Mouse (Mus musculus) mouse trophoblast stem cell (cell line): ENCODE data around the gene Slc16a1.
"Not testable (repeated sequence)": the region's sequence is repeated elsewhere in the genome, so short reads cannot be mapped to it uniquely, and the experiment has no call there.

Source experiments
- in situ Hi-C, 2 experiments: fragments of 300-500 bp; cut with MseI, MboI; formaldehyde crosslinking; loops; 2 replicates in 1 of 2; 3 replicates in 1 of 2; pipeline ENCODE4 v1.15.1; 2025

Gene Slc16a1

DNA sequence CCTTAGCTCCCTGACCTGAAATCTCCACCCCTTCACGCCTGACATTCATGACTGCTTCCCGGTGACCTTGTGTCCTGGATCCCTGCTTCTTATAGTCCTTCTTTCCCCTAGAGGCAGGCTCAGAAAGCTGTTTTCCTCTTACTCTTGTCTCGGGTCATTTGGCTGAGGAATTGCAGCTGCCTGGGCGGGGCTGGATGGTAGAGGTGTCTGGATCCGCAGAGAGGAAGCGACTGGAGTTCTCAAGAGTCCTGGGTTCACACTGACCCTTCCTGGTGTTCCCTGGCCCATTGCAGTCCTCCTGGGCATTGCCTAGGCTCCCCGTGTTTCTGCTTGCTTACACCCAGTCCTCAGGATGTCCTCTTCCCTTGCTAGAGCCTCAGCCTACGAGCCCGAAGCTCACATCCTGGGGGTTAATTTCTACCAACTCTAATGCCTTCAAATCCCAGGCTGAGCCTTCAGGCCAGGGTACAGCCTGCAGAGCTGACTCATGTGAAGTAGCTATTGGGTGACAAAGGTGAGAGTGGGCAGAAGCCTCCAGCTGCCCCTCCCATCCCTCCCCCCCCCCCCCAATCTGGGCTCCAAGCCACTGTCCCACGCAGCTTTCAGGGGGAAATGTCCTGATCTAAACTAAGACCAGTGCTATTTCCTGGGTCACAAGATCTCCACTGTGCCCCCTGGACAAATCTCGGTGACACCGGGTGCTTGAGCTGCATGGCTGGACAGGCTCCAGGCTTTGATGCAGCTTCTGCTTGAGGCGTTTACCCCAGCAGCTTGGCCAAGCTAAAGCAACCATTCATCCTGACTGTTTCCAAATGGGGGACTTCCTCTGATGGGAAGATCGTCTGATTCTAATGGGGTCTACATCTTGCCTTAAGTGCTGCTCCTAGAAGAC, 36.1 kb downstream of the Slc16a1 start:
- in situ Hi-C loops = loop anchor here in 1 of 2 experiments (5.0 kb wide), 1 partner anchor 132 kb away; no protein-coding TSS in a partner anchor

DNA sequence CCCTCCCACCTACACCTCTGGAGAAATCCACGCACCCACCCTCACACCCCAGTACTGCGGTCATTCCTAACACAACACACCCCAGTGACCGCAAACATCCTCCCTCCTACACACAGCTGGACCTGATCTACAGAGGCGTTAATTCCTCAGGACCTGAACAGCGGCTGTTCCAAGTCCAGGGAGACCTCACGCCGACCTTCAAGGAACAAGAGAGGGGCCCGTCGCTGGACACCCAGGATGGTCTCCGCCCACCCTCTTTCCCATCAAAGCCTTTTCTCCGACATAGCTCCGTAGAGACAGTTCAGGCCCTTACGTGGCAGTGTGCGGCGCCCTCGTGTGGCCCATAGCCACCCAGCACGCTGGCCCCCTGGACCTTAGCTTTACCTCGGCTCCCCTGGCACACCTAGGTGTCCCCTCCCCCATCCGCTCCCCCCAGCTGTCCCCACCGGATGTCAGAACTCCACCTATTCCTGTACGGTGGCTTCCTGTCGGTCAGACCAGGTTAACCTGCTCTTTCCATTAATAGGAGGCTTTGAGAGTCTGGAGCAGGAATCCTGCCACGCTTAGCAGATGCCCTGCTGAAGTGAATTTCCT, 36.9 kb downstream of the Slc16a1 start:
- in situ Hi-C loops = loop anchor here in 1 of 2 experiments (5.0 kb wide), 1 partner anchor 133 kb away; no protein-coding TSS in a partner anchor

DNA sequence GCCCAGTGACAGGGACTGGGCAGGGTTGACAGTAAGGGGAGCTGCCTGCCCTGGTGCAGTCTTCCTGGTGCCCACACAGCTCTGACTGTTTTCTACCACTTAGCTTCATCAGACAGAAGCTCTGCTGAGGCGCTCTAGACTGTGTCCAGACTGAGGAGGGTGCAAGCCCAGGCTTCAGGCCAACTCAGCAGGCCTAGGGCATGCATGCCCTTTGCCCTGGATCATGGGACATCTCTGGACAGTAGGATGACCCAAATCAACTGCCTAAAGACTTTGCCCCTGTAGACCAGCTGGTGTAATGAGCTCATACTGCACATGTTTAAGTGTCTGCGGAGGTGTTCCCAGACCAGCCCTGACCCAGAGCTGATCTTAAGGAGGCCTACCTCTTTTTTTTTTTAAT, 39.3 kb downstream of the Slc16a1 start:
- in situ Hi-C loops = loop anchor here in 1 of 2 experiments (5.0 kb wide), 1 partner anchor 135 kb away; no protein-coding TSS in a partner anchor

DNA sequence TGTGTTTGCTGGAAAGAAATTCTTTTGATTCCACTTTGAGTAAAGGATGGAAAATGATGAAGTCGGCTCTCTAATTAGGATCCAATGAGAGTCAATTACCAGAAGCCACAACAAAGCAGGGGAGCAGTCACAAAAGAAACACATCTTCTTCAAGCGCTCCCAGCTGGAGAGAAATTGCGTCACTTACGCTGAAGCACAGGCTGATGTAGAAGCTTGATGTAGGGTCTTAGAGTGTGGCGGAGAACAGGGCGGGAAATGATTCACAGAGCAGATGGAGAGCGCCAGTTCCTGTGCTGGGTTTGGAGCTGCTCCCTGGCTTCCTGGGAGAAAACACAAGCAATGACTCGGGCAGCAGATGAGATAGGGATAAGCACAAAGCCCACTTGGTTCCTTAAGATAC, 40.4 kb downstream of the Slc16a1 start:
- in situ Hi-C loops = loop anchor here in 1 of 2 experiments (5.0 kb wide), 1 partner anchor 137 kb away; no protein-coding TSS in a partner anchor

DNA sequence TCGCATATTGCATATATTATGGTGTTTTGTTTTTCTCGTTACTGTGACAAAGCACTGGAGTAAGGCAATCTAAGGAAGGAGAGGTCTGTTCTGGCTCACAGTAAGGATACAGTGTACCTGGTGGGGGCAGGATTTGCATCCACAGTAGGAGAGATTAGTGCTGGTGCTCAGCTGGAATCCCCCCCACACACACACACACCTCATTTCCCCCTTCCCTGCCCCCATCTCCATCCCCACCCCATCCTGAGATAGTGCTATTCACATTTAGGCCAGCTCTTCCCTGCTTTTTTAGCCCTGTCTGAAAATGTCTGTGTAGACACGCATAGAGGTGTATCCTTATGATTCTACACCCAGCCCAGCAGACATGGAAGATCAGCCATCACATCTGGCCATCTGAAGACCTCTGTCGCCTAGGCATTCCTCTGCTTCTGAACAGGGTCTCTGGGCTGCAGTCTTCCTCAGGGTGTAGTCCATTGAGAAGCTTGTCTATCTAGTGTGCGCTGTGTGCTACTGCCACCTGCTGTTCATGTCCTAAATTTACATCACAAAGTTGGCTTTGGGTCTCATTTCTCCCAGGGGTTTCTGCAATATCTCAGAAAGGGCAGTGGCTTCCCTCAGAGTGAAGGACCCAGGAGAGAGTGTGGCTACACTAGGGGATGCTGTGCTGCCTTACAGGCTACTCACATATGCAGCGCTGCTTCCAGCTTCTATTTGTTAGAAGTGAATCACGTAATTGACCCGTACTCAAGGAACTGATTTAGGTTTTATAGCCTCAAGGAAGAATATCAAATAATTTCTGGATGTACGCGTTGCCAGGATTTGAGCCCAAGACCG, 44.4 kb downstream of the Slc16a1 start:
- in situ Hi-C loops = loop anchor here (10.0 kb wide), 2 partner anchors 158 to 168 kb away; partner anchors contain the start of gene Lrig2 (in 1 of the 2)

DNA sequence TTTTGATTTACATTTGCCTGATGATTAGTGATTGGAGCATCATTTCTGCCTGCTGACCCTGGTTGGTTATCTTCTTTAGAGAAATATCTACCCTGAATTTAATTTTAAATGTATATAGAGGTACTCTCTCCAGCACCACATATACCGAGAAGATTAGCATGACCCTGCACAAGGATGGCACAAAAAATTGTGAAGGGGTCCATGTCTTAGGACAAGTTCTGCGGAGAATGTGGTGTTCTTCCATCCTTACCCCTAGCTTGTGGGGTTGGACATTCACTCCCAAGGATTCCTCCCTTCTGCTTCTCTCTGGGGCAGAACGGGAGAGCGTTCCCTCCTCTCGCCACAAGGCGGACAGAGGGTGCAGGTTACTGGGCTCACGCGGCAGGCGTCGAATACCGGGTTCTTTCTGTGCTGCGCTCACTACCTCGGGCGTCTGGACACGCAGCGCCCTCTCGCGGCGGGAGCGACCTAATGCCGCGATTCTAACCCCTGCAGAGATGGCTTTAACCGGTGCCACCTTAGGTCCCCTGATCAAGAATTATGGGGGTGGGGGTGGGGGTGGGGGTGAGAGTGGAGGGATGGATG, 62.4 kb downstream of the Slc16a1 start:
- in situ Hi-C loops = no loop called here

DNA sequence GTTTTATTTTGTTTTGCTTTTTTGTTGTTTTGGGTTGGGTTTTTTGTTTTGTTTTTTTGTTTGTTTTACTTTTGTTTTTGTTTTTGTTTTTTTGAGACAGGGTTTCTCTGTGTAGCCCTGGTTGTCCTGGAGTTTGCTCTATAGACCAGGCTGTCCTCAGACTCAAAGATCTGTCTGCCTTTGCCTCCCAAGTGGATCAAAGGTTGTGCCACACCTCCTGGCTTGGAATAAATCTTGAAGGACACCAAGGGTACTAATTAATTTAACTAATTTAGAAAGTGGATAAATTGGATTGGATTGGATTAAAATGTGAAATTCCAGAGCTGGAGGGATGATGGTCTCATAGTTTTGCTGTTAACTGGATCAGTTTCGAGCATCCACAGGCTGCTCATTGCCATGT, 63.3 kb downstream of the Slc16a1 start:
- in situ Hi-C loops = no loop called here

DNA sequence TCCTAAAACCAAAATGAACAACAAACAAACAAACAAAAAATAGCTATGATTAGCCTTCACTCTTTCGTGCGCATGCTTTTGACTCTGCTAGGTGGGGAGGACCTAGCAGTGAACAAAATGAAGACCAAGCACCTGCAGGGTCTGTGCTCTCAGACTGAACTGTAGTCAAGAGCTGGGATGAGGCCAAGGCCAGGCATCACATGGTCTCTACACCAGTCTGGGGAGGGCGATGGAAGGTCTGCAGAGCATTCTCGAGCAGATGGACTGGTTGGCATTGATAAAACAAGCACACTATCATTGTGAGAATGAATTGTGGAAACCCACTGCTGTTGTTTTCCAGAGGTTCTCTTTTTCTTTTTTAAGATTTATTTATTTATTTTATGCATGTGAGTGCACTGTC, 65.5 kb downstream of the Slc16a1 start:
- in situ Hi-C loops = no loop called here

DNA sequence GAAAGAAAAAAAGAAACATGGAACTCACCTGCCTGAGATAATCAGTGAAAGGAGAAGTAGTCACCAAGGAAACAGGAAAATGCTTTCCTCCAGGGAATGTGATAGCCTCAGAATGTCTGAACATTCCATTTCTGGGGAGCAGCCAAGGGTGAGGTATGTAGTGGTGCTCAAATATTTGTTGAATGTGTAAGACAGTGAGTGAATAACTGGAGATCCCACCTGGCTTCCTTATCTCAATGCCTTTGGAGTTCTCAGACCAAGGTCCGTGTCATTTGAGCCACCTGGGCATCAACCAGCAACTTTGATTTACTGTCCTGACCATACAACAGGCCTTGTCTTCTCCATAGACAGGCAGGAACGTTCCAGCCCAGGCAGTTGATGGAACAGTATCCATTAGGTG, 68.0 kb downstream of the Slc16a1 start:
- in situ Hi-C loops = no loop called here

DNA sequence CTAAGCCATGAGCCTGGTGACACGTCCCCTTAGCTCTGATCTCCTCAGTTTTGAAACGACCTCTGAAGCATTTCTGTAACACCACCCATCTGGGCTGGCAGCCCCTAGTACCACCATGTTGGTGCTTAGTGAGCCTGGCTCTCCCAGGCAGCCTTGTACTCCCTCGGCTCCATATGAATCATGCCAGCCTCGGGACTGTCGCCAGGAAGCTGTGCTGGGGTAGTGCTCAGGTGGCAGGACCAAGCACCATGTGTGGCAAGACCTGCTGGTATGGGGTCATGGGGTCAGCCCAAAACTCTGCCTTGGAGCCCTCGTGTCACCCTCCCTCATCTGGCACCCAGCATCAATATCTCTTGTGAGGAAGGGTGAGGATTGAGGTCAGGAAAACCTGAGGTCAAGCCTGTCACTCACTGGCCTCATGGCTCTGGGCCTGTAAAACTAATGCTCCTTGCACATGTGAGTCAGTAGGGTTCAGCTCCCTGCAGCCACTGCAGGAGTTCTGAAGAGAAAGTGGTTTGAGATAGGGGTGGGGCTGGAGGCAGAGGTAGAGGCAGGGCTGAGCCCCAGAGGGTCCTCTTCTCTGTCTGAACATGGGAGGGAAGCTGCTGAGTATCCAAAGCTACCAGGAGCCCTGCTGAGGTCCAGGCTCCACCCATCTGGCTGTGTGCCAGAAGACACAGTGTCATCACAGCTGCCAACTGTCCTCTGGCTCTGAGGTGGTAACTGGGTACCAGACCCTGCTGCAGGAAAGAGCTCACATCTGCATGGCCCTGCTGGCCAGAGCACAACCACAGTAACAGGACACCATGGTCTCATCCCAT, 68.7 kb downstream of the Slc16a1 start:
- in situ Hi-C loops = not testable (repeated sequence)

DNA sequence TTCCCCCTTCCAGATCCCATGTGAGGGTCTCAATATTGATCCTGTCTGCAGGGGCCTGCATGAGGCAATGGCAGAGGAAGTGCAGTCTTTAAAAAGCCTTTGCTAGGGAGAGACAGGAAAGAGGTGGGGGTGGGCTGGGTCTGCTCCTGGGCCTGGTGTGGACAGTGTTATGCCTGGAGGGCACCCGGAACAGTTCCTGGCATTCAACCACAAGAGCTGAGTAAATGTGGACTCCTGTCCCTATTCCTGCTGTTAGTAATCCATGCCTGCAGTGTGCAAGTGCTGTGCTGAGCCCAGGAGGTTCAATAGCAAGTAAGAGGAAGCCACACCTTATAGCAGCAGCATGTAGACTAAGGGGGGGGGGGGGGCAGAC, 69.3 kb downstream of the Slc16a1 start:
- in situ Hi-C loops = not testable (repeated sequence)
